Mouse (Mus musculus) naive thymus-derived CD4-positive, alpha-beta T cell, adult 2 months (primary cell): ENCODE results near the gene Numbl.

Experiments used
- DNase-seq: peaks from one replicate; pipeline ENCODE4 v3.0.0-alpha.2; 2011; ENCODE audit warnings: low read depth

Numbl gene

DNA sequence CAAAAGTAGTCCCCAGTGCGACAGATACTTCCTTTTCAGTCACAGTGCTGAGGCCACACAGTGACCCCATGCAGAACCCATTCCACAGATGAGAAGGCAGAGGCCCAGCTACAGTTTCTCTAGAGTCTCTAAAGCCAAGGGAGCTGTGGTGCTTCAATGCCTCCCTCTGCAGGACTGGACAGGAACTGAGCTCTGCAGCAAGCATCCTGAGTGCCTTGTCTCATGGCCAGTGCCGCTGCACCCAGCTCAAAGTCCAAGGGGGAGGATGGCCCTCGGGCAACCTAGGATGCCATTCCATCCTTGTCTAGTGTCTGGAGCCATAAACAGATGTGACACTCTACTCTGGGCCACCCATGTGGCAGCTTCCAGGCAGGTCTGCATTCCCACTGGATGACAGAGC is 2.5 kb upstream of the Numbl start:
- no peak for DNase-seq

DNA sequence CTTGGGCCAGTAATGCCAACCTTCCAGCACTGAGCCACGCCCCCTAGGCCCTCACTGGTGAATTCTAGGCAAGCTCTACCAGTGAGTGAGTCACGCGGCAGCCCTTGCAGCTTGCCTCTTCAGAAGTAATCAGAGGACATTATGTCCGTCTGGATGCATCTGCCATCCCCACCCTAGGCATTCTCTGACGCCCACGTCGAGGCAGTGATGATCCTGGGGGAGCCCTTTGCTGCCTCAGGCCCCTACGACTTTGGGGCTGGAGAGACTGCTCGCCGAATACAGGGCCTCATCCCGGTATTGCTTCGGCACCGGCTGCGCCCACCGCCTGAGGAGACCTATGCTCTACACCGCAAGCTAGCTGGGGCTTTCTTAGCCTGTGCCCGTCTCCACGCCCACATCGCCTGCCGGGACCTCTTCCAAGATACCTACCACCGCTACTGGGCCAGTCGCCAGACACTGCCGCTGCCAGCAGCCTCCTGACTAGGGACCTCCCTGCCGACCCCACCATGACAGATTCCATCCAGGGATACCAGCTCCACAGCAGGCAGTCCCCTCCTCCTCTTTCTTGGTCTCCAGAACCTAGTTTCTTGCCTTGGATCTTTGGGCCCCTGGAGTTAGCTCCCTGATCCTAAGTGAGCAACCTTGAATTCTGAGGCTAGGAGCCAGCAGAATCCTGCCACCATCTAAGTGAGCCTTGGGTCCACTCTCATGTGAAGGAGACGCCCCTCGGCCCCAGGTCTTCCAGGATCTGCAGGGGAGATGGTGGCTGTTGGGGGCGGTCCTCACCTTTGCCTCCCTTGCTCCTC is 984 bp upstream of the Numbl start:
- no peak for DNase-seq

DNA sequence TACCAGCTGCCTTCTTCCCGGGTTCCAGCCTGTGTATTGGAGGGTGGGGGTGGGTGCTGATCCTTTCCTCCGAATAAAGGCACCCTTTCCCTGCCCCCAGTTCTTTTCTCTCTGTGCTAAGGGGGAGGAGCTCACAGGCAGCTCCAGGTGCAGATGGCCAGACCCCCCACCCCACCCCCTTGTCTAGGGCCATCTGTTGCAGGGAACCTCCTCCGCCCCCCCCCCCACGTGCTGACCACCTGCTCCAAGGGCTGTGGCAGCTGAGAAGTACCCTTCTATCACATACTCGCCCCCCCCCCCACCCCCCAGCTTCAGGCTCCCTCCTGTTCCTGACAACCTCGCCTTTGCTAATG is 405 bp upstream of the Numbl start:
- no peak for DNase-seq

DNA sequence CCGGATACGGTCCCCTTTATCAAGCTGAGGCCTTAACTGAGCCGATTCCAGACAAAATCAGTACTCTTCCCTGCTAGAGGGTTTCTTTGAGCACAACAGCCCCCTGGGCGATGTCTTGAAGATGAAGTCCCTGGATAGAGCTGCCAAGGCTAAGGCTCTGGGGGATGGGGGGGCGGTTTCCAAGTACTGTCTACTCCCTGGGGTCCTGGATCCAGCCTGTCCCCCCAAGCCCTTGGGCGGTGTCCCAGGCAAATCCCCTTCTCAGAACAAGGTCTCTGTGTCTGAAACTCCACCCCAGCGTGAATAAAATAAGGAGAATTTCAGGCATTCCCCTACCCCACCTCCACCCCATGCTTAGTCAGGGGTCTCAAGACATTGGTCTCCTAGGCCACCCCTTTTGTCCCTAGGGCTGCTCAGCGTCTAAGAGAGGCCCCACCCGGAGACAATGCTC is 1.1 kb downstream of the Numbl start:
- no peak for DNase-seq

DNA sequence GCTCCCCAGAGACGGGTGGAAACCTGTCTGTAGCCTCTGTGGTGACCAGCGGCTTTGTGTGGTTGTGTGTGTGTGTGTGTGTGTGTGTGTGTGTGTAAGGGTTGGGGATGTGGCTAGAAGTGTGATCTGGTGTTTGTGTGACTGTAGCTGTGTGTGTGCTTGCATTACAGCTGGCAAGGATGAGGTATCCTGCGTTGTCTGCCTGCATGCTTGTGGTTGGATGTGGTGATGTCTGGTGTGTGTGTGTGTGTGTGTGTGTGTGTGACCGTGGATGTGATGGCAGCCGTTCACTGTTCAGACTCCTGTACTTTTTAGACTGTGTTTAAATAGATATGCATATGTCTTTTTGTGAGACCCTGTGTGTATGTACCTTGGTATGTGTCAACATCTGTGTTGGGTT is 1.5 kb downstream of the Numbl start:
- DNase-seq: peak; percentile 41

DNA sequence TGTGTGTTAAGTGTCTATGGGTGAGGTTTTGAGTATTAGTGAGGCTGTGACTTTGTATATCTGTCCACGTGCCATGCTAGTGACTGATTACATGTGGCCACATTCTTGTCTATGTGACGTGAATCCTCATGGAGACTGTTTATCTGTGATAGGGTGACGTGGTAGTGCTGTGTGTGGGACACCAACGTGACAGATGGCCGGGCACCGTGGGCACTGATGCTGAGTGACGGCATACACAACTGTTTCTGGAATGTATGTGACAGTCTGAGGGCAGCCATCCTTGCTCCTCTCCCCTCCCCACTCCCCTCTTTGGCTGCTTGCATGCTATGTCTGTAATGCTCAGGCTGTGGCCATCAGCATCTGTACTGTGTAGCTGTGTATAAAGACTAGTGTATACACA is 2.6 kb downstream of the Numbl start:
- no peak for DNase-seq

DNA sequence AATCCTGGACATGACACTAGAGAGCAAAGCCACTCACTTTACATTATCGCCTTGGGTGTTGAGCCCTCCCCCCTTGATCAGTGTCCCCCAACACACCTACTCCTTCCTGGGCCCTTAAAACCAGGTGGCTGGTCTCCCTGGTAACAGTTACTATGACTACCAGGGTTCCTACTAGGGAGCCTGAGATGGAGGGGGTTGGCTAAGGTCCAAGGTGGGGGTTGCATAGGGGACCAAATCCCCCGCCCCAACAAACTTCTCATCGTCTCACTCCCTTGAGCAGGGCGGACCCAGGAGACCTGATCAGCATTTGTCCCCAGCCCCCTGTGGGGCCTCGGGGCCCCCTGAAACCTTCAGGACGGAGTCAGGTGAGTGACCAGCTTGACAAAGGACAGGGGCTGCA is 3.7 kb downstream of the Numbl start:
- DNase-seq: no peak

DNA sequence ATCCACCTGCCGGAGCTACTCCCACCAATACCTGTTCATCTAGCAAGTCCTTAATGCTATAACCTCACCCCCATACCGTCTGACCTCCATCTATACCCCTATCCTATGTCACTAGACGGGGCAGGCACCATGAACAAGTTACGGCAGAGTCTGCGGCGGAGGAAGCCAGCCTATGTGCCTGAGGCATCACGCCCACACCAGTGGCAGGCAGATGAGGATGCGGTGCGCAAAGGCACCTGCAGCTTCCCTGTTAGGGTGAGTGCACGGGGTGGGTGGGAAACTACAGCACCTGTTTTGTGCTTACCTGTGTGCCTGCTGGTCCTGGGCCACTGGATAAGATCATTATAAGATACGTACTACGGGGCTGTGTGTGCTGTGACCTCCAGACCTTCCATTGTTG is 6.5 kb downstream of the Numbl start:
- DNase-seq: no peak

DNA sequence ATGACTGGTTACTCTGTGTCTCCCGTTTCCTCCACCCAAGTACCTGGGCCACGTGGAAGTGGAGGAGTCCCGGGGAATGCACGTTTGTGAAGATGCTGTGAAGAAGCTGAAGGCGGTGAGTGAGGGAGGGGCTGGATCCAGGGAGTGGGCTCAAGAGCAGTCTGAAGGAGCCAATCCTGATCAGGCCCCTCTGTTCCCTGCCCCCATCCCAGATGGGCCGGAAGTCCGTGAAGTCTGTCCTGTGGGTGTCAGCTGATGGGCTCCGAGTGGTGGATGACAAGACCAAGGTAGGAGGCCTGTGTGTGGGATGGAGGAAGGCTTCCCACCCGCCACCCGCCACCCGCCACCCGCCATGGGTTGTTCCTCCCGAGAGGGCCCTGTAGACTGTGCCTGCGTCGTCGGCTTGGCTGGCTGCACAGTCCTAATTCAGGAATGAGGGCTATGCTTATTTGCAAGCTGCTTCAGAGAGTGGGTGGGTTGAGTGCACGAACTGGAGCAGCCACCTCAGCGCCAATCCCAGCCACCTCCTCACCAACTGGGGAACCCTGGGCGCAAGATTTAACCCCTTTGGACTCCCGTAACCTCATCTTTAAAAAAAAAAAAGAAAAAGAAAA is 8.4 kb downstream of the Numbl start:
- no peak for DNase-seq

DNA sequence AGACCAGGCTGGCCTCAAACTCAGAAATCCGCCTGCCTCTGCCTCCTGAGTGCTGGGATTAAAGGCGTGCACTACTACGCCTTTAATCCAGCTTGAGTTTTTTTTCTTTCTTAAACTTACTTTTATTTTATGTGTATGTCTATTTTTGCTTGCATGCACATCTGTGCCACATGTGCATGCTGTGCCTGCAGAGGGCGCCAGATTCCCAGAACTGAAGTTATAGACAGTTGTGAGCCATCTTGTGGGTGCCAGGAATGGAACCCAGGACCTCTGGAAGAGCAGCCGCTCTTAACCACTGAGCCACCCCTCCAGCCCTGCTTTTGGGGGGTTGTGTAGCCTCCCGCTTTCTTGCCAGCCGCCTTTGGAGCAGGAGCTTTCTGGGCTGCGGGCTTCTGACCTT is 13.2 kb downstream of the Numbl start:
- DNase-seq: no peak

DNA sequence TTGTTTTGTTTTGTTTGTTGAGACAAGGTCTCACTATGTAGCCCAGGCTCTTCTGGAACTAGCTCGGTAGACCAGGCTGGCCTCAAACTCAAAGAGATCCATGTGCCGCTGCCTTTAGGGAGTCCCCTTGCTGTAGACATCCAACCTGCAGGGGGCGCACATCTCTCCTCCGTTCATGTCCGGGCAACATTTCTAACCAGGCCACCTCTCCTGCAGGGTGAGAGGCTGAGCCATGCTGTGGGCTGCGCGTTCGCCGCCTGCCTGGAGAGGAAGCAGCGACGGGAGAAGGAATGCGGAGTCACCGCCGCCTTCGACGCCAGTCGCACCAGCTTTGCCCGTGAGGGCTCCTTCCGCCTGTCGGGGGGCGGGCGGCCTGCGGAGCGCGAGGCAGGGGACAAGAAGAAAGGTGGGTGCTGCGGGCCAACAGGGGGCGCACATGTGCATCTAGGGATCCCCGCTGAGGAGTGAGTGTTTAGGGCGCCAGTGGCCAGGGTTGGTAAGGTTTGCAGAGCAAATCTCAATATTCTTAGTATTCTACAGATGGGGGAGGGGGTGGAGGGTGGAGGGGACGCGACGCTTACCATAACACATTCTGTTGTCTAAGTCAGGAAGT is 15.6 kb downstream of the Numbl start:
- peak; percentile 54 for DNase-seq

DNA sequence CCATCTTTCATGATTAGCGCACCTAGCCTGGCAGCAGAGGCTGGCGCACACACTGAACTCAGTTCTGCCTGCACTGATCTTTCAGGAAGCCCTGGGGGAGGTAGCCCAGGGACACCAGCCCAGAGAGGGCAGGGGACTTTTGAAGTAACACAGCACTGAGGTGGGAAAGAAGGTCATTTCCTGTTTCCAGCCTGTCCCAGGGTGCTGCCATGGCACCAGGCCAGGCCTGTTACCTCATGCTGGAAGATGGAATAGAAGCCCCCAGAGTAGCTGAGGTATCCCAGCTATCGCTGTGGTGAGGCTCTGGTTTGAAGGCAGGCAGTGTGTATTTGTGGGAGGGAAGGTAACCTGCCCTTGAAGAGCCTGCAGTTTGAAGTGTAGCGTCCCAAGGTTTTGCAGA is 16.7 kb downstream of the Numbl start:
- DNase-seq: no peak

DNA sequence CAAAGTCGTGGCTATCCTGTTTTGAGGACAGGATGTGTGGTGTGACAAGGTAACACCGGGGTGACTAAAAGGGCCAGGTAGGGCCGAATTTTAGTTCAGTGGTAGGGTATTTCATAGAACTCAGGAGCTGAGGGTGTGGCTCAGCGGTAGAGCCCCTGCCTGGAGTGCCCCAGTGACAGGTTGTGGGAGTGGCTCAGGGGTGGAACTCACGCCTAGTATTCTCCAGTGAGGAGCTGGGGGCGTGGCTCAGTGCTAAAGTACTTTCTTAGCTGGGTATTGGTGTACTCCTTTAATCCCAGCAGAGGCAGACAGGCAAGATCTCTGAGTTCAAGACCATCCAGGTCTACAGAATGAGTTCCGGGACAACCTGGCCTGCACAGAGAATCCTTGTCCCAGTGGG is 17.8 kb downstream of the Numbl start:
- DNase-seq: no peak

DNA sequence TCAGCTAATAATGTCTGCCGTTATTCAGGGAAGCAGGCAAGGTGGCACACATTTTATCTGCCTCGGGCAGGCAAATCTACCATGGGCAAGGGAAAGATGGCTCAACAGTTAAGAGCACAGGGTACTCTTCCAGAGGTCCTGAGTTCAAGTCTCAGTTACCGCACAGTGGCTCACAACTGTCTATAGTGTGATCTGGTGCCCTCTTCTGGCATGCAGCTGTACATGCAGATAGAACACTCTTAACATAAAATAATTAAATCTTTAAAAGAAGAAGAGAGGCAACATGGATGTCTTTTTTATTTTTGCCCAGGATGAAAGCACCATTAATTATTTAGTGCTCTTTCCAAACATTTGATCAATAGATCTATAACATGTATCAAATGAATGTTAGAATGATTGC is 19.0 kb downstream of the Numbl start:
- DNase-seq: peak; percentile 49

DNA sequence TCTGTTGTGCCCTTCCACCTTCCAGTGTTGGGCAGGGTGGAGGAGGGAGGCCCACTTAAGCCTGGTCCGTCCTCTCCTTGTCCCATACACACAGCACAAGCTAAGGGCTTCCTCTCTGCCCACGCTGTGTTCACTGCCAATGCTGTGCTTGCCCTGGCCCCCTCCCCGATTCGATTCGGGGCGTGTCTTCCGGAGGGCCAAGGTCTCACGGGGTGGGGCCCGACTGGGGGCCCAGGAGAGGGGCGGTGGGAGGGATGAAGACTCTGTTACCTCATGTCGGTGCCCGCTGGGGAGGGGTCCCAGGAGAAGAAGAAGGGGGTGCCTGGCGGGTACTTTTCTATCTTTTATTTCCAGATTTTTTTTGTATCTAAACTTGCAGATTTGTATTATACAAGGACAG is 23.5 kb downstream of the Numbl start:
- no peak for DNase-seq

DNA sequence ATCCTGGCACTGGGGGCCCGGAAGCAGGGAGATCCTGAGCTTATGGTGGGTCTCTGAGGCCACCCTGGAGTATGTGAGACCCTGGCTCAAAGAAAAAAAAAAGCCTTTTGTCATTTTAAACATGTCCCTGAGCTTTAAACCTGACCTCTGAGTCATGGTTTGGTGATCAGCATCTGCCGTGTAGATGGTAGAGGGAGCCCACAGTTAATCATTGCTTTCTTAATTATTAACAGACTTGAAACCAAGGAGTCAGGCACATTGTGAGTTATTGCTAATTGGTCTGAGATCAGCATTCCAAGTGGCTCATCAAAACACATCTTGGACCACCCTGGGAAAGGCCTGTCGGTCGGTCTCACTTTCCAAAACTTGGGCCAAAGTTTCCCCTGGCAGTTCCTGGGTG is 24.0 kb downstream of the Numbl start:
- DNase-seq: no peak

DNA sequence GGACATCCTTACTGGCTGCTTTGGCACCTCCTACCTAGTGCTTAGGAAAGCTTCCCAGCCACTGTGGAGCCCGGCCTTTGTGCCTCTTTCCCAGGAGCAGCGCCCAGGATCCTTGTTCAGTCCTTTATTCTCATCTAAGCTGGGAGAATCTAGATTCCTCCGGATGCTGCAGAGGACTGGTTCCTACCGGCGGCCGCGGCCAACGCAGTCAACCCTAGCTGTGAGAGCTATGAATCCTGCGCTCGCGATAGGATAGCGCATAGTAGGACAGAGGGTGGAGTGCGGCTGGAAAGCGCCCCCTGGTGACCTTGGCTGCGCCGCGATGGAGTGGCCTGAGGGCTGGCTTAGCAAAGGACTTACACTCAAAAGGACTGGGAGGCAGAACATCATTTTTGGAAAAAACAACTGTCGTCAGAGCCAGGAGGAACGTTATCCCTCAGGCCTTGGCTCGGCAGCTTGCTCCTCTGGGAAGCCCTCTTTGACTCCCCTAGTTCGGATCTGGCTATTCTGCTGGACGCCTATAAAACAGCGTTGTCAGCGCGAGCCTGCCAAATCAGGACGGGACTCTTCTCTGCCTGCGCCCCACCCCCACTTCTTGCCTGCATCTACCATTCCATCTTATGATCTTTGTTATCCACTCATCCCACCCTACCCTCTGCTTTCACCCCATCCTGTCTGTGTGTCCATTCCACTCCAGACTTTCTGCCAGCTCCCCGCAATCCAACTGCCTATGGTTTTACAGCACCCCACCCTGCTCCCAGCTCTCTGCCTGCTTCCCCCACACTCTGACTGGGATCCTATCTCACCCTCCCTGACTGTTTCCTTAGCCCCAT is 26.8 kb downstream of the Numbl start:
- DNase-seq: peak; percentile 47

DNA sequence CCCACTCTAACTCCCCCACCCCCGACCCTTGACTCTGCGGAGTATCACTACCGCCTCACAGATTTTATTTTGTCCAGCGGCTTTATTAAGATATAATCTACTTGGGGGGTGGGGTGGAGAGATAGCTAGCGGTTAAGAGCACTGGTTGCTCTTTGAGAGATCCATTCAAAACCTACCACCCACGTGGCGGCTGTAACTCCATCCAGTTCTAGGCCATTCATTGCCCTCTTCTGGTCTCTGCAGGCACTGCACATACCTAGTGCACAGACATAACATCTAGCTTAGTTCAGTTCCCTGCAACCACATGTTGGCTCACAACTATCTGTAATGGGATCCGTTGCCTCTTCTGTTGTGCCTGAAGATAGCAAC is 27.4 kb downstream of the Numbl start:
- DNase-seq: peak; percentile 67

DNA sequence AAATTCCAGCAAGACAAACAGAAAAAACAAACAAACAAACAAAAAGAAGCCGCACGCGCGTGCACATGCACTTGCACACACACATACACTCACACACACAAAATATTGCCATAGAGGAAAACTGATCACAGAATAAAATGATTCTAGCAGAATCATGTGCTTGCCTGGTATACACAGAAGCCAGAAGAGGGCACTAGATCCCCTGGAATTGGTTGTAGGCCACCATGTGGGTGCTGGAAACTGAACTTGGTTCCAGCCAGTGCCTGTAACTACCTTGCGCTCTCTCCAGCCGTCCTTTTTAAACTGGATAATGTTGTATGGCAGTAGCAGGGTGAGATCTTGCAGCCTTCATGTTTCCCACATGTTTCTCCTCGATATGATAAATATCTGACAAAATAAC is 30.5 kb downstream of the Numbl start:
- no peak for DNase-seq

DNA sequence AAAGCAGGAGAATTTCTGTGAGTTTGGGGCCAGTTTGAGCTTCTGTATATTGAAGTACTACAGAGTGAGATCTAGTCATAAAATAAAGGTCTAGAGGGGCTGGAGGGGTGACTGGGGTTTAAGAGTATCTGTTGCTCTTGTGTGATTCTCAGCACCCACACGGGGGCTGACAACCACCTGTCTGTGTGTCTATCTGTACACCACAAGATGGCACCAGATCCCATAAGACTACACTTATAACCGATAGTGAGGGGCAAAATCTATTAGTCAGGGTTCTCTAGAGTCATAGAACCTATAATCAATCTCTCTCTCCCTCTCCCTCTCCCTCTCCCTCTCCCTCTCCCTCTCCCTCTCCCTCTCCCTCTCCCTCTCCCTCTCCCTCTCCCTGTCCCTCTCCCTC is 32.3 kb downstream of the Numbl start:
- DNase-seq: no peak

DNA sequence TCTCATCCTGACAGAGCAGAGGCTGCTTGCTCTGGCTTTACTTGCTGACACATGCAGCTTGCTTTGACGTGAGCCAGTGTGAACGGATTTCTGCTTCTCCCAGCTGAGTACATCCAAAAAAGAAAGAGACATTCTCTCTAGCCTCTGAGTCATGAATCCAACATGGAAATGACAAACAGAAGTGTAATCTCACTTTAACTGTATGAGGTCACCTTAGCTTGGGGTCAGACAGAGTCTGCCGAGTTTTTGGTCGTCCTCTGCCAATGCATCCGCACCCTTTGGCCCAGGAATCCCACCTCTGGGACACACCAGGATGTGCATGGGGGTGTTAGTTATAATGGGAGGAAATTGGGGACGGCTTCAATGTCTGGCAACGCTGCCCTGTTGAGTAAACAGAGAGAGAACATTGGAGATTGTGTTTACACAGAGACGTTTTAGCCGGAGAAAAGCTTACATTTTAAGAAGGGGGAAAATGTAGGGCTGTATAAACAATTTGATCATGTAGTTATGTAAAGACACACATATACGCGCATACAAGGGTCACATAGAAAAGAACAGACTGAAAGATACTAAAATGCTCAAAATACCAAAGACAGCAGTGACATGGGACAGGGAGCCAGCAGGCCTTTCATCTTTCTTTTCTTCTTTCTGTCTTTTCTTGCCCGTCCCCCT is 33.7 kb downstream of the Numbl start:
- DNase-seq: no peak

DNA sequence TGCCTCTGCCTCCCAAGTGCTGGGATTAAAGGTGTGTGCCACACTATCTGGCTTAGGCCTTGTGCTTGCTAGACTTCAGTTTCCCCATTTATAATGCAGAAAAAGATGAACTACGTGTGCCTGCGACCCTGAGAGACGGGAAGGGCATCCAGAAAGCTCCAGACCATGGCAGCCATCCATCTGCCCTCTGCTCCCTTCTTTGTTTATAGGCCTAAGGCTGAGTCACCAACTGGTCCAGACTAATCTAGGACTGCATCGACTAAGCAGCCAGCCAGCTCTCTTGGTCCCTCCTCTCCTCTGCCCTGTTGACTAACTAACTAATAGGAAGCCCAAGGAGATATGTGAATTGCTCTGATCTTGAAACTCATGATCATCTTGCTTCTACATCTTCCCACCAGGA is 37.7 kb downstream of the Numbl start:
- DNase-seq: no peak
